Mouse (Mus musculus) hindbrain, embryonic 11.5 days (tissue): ENCODE data around the gene Clec12b. TPM values are rescaled to one million over a fixed set of nuclear protein-coding genes. Genes with fewer than 3 reads are reported as not detected.
A peak's percentile ranks its signal among the peaks of the same experiment; 100 is the strongest.
"Not testable (repeated sequence)": the region's sequence is repeated elsewhere in the genome, so short reads cannot be mapped to it uniquely, and the experiment has no call there.

Experiments
- ATAC-seq: fragments of 200-750 bp; cut with Nextera tagmentation; 2 replicates; pipeline ENCODE4 v1.8.0; 2017; ENCODE audit warnings: mild to moderate bottlenecking, moderate TSS enrichment, moderate library complexity; ENCODE audit not compliant: low FRiP score
- DNase-seq: peaks from one replicate; pipeline ENCODE4 v3.0.0-alpha.2; 2015; ENCODE audit warnings: low spot score
- H3K27ac ChIP-seq: fragments of 300-500 bp; sonication (generic); 2 replicates; pipeline ENCODE4 v1.5.1; 2014; ENCODE audit warnings: mild to moderate bottlenecking, low read depth, low read length
- H3K27me3 ChIP-seq: fragments of 300-500 bp; sonication (generic); 2 replicates; pipeline ENCODE4 v1.6.1; 2014; ENCODE audit warnings: mild to moderate bottlenecking, low read length, moderate library complexity, mixed read lengths; ENCODE audit not compliant: control insufficient read depth, insufficient read depth
- H3K36me3 ChIP-seq: fragments of 300-500 bp; sonication (generic); 2 replicates; pipeline ENCODE4 v1.6.1; 2014; ENCODE audit warnings: mild to moderate bottlenecking, low read length, moderate library complexity, mixed read lengths; ENCODE audit not compliant: control insufficient read depth, insufficient read depth
- H3K4me1 ChIP-seq: fragments of 300-500 bp; sonication (generic); replicated peaks from 2 replicates; pipeline ENCODE4 v1.6.1; 2014; ENCODE audit warnings: low read length, mixed read lengths; ENCODE audit not compliant: control insufficient read depth, insufficient read depth
- H3K4me2 ChIP-seq: fragments of 300-500 bp; sonication (generic); replicated peaks from 2 replicates; pipeline ENCODE4 v1.6.1; 2014; ENCODE audit warnings: mild to moderate bottlenecking, low read depth, low read length
- H3K4me3 ChIP-seq: fragments of 300-500 bp; sonication (generic); 2 replicates; pipeline ENCODE4 v1.5.1; 2014; ENCODE audit warnings: low read depth, low read length
- H3K9ac ChIP-seq: fragments of 300-500 bp; sonication (generic); 2 replicates; pipeline ENCODE4 v1.6.1; 2014; ENCODE audit warnings: low read depth, low read length
- H3K9me3 ChIP-seq: fragments of 300-500 bp; sonication (generic); 2 replicates; pipeline ENCODE4 v1.6.1; 2016; ENCODE audit warnings: low read length; ENCODE audit not compliant: control insufficient read depth
- WGBS: fragments of 180-500 bp; shearing (Covaris S2); extraction: QIAGEN DNeasy Blood & Tissue Kit; methylation state at CpG from one replicate; pipeline ENCODE4 v1.1.7; 2014; 5-methylcytosine and 5-hydroxymethylcytosine counted together
- polyA plus RNA-seq: library from polyadenylated mRNA; unstranded; fragments of >200 nt; fragmentation: Nextera tagmentation; extraction: Ambion mirVana; gene quantifications from 2 replicates; pipeline ENCODE4 v1.2.1, GENCODE M21; 2014

Clec12b gene
- polyA plus RNA-seq, 1 experiment from 2014 or later, result not detected

GRCm38 (mm10) chr6:129356430-129356829 lies 29.2 kb downstream of the Clec12b start:
- Histone ChIP-seq H3K27ac (no peak overlapping the region), H3K9ac (no peak overlapping the region), H3K4me1 (no peaks in the 10 kb centered on the region), H3K4me3 (no peak overlapping the region), H3K27me3 (no peaks in the 10 kb centered on the region), H3K9me3 (no peaks in the 10 kb centered on the region), H3K4me2 (no peak overlapping the region), H3K36me3 (no peaks in the 10 kb centered on the region)
- no peak for DNase-seq
- ATAC-seq, result no peak

GRCm38 (mm10) chr6:129355774-129356173 lies 29.9 kb downstream of the Clec12b start:
- Histone ChIP-seq H3K4me2 (no peak overlapping the region), H3K27me3 (no peaks in the 10 kb centered on the region), H3K9me3 (no peaks in the 10 kb centered on the region), H3K27ac (no peak overlapping the region), H3K36me3 (no peaks in the 10 kb centered on the region), H3K9ac (no peak overlapping the region), H3K4me1 (no peaks in the 10 kb centered on the region), H3K4me3 (no peak overlapping the region)
- WGBS, result 88% methylated on average over 2 of the region's 2 CpGs
- no peak for DNase-seq
- ATAC-seq, result no peak

GRCm38 (mm10) chr6:129351091-129351490 lies 34.6 kb downstream of the Clec12b start:
- no peaks in the 10 kb centered on the region for H3K36me3 ChIP-seq
- no peak overlapping the region for H3K4me2 ChIP-seq
- H3K27me3 ChIP-seq, result no peaks in the 10 kb centered on the region
- 98% methylated on average over 3 of the region's 3 CpGs for WGBS
- H3K27ac ChIP-seq, result no peak overlapping the region
- no peak overlapping the region for H3K9ac ChIP-seq
- DNase-seq (no peak), ATAC-seq (no peak)
- H3K4me1 ChIP-seq, result no peaks in the 10 kb centered on the region
- H3K9me3 ChIP-seq, result no peaks in the 10 kb centered on the region
- no peak overlapping the region for H3K4me3 ChIP-seq

GRCm38 (mm10) chr6:129349524-129350352 lies 35.9 kb downstream of the Clec12b start:
- Histone ChIP-seq H3K4me2 (no peak overlapping the region), H3K36me3 (no peaks in the 10 kb centered on the region), H3K4me3 (no peak overlapping the region), H3K9me3 (no peaks in the 10 kb centered on the region), H3K27me3 (no peaks in the 10 kb centered on the region), H3K27ac (no peak overlapping the region), H3K4me1 (no peaks in the 10 kb centered on the region), H3K9ac (no peak overlapping the region)
- WGBS, result 61% methylated on average over 4 of the region's 4 CpGs
- DNase-seq, result no peak
- ATAC-seq, result no peak

GRCm38 (mm10) chr6:129344408-129344807 lies 41.3 kb downstream of the Clec12b start:
- no peak overlapping the region for H3K4me2 ChIP-seq
- no peaks in the 10 kb centered on the region for H3K4me1 ChIP-seq
- no peak overlapping the region for H3K4me3 ChIP-seq
- DNase-seq (no peak), ATAC-seq (no peak)
- H3K9me3 ChIP-seq, result no peaks in the 10 kb centered on the region
- H3K27ac ChIP-seq, result no peak overlapping the region
- H3K27me3 ChIP-seq, result no peaks in the 10 kb centered on the region
- no peak overlapping the region for H3K9ac ChIP-seq
- no peaks in the 10 kb centered on the region for H3K36me3 ChIP-seq
- WGBS, result 84% methylated on average over 3 of the region's 3 CpGs

- H3K9ac ChIP-seq, H3K4me1 ChIP-seq, H3K36me3 ChIP-seq, DNase-seq, H3K27me3 ChIP-seq, H3K9me3 ChIP-seq, H3K27ac ChIP-seq, H3K4me2 ChIP-seq, ATAC-seq, H3K4me3 ChIP-seq: not testable (repeated sequence)
- 78% methylated on average over 4 of the region's 4 CpGs for WGBS
Observed at GRCm38 (mm10) chr6:129342391-129342790, 43.3 kb downstream of the Clec12b start, which contains the start of gene Clec12a. Gene Clec12a, plus strand, starts transcription at chr6:129342691.

- no peaks in the 10 kb centered on the region for H3K9me3 ChIP-seq
- no peaks in the 10 kb centered on the region for H3K36me3 ChIP-seq
- no peaks in the 10 kb centered on the region for H3K4me1 ChIP-seq
- H3K27me3 ChIP-seq, result no peaks in the 10 kb centered on the region
- H3K9ac ChIP-seq, result no peak overlapping the region
- no peak overlapping the region for H3K4me2 ChIP-seq
- 87% methylated on average over 1 of the region's 1 CpGs for WGBS
- H3K4me3 ChIP-seq, result no peak overlapping the region
- no peak for DNase-seq
- no peak for ATAC-seq
- no peak overlapping the region for H3K27ac ChIP-seq
Observed at GRCm38 (mm10) chr6:129337751-129338150, 47.9 kb downstream of the Clec12b start.

- WGBS, result 33% methylated on average over 11 of the region's 11 CpGs
- DNase-seq, result peak; percentile 52
- H3K9me3 ChIP-seq, result no peaks in the 10 kb centered on the region
Observed at GRCm38 (mm10) chr6:129333674-129334078, 52.0 kb downstream of the Clec12b start.

GRCm38 (mm10) chr6:129331610-129332009 lies 54.1 kb downstream of the Clec12b start, which contains the start of gene 4922502D21Rik:
Gene 4922502D21Rik, minus strand, starts transcription at chr6:129331796.
- ATAC-seq, result no peak
- 60% methylated on average over 11 of the region's 11 CpGs for WGBS

More at GRCm38 (mm10) chr6:129333674-129334078, 52.0 kb downstream of the Clec12b start:
- no peaks in the 10 kb centered on the region for H3K4me1 ChIP-seq
- H3K27me3 ChIP-seq, result no peaks in the 10 kb centered on the region
- H3K4me2 ChIP-seq, result no peak overlapping the region
- peak; percentile 64; the same call in 1 of the 2 replicates for ATAC-seq
- H3K4me3 ChIP-seq, result no peak overlapping the region
- H3K9ac ChIP-seq, result no peak overlapping the region
- H3K36me3 ChIP-seq, result no peaks in the 10 kb centered on the region
- no peak overlapping the region for H3K27ac ChIP-seq

More at GRCm38 (mm10) chr6:129331610-129332009, 54.1 kb downstream of the Clec12b start, which contains the start of gene 4922502D21Rik:
- Histone ChIP-seq H3K27ac (no peak within 1 kb of the TSS), H3K4me3 (no peak within 1 kb of the TSS), H3K36me3 (no peaks in the 10 kb centered on the region), H3K27me3 (no peaks in the 10 kb centered on the region), H3K9ac (no peak within 1 kb of the TSS), H3K9me3 (no peaks in the 10 kb centered on the region), H3K4me1 (no peaks in the 10 kb centered on the region), H3K4me2 (no peak within 1 kb of the TSS)
- no peak for DNase-seq
